Mouse (Mus musculus) limb, embryonic 14.5 days (tissue): ENCODE results near the gene Hnmt. TPM values are rescaled to one million over a fixed set of nuclear protein-coding genes. Genes with fewer than 3 reads are reported as not detected.
"Not testable (repeated sequence)": the region's sequence is repeated elsewhere in the genome, so short reads cannot be mapped to it uniquely, and the experiment has no call there.

Experiments
- ATAC-seq: fragments of 200-750 bp; cut with Nextera tagmentation; 2 replicates; pipeline ENCODE4 v1.8.0; 2017; ENCODE audit warnings: low read depth, moderate number of reproducible peaks, moderate TSS enrichment; ENCODE audit not compliant: low FRiP score
- DNase-seq: peaks from one replicate; pipeline ENCODE4 v3.0.0-alpha.2; 2015; ENCODE audit warnings: low spot score
- H3K27ac ChIP-seq: fragments of 300-500 bp; sonication (generic); replicated peaks from 2 replicates; pipeline ENCODE4 v1.5.1; 2014; ENCODE audit warnings: low read depth, mild to moderate bottlenecking, low read length, moderate library complexity, mixed read lengths
- H3K27me3 ChIP-seq: fragments of 300-500 bp; sonication (generic); 2 replicates; pipeline ENCODE4 v1.6.1; 2014; ENCODE audit warnings: low read length, mixed read lengths; ENCODE audit not compliant: control insufficient read depth, insufficient read depth
- H3K36me3 ChIP-seq: fragments of 300-500 bp; sonication (generic); 2 replicates; pipeline ENCODE4 v1.6.1; 2014; ENCODE audit warnings: mild to moderate bottlenecking, low read length, moderate library complexity, mixed read lengths; ENCODE audit not compliant: control insufficient read depth, insufficient read depth
- H3K4me1 ChIP-seq: fragments of 300-500 bp; sonication (generic); 2 replicates; pipeline ENCODE4 v1.6.1; 2014; ENCODE audit warnings: antibody characterized with exemption, low read length, mixed read lengths; ENCODE audit not compliant: control insufficient read depth, insufficient read depth
- H3K4me2 ChIP-seq: fragments of 300-500 bp; sonication (generic); replicated peaks from 2 replicates; pipeline ENCODE4 v1.6.1; 2014; ENCODE audit warnings: low read depth, mild to moderate bottlenecking, low read length, moderate library complexity; ENCODE audit not compliant: severe bottlenecking
- H3K4me3 ChIP-seq: fragments of 300-500 bp; sonication (generic); replicated peaks from 2 replicates; pipeline ENCODE4 v1.5.1; 2014; ENCODE audit warnings: low read length
- H3K9ac ChIP-seq: fragments of 300-500 bp; sonication (generic); 2 replicates; pipeline ENCODE4 v1.6.1; 2014; ENCODE audit warnings: mild to moderate bottlenecking, low read depth, low read length, moderate library complexity; ENCODE audit not compliant: severe bottlenecking
- H3K9me3 ChIP-seq: fragments of 300-500 bp; sonication (generic); 2 replicates; pipeline ENCODE4 v1.6.1; 2016; ENCODE audit warnings: low read length; ENCODE audit not compliant: control insufficient read depth
- POLR2A ChIP-seq: fragments of 200-500 bp; IDR thresholded peaks from 2 replicates; pipeline ENCODE4 v1.8.0; 2012; ENCODE audit warnings: inconsistent platforms, mild to moderate bottlenecking, moderate library complexity, borderline replicate concordance; ENCODE audit not compliant: insufficient read depth, insufficient read length; ENCODE audit errors: extremely low read depth
- WGBS: fragments of 180-500 bp; shearing (Covaris S2); extraction: QIAGEN DNeasy Blood & Tissue Kit; methylation state at CpG from one replicate; pipeline ENCODE4 v1.1.7; 2014; 5-methylcytosine and 5-hydroxymethylcytosine counted together
- polyA plus RNA-seq, 2 experiments: library from polyadenylated mRNA; depleted of rRNA in 1 of 2; stranded (reverse) in 1 of 2; unstranded in 1 of 2; fragments of >200 nt; fragmentation: Nextera tagmentation in 1 of 2; extraction: Ambion mirVana in 1 of 2; gene quantifications; 2 replicates each; pipeline versions ENCODE4 v1.2.1 to v1.2.3; 2012 to 2014

The Hnmt gene
- polyA plus RNA-seq, 2 experiments, result 1.4 to 2.1 TPM

DNA sequence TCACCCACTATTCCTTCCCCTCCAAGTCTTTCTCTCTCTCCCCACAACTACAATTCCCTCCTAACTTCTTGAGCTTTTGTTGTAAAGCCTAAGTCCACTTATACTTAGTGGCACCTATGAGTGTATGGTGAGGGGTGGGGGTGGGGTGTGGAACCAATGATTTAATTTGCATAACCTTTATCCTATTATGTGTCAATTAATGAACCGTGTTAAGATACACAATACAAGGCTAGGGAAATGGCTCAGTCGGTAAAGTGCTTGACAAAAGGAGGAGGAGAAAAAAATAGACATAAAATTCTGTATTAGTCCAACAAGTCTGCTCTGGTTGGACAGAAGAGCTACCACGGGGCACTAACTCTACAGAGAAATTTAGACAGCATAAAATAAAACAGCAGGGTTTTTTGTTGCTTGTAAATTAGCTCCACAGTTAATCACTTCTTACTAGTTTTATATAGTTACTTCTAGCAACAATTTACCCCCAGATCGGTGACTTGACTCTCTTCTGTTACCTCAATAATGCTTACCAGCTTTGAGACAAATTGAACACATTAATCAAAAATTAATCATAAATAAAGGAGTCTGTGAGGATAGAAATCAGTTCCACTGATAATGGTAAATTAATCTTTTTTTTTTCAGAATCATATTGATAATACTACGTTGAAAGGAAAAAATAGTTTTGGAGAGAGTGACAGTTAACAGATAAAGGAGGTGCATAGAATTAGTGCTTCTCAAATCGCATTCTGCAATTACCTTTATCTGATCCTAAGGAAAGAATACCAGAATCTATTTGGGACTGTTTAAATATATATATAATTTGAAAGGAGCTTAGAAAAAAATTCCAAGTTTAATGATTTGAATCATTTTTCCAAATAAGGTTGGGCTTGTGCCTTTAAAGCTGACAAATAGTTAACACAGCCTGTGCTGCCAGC lies 1.4 kb downstream of the Hnmt start:
- no peak for TF ChIP-seq POLR2A
- 42% methylated on average over 6 of the region's 6 CpGs for WGBS
- Histone ChIP-seq H3K4me2 (peak overlapping the region; percentile 46), H3K9ac (peak overlapping the region; percentile 46), H3K27me3 (no peaks in the 10 kb centered on the region), H3K4me3 (peak overlapping the region; percentile 33), H3K36me3 (no peaks in the 10 kb centered on the region), H3K9me3 (no peaks in the 10 kb centered on the region), H3K4me1 (0 out of 2 replicates have a peak, but pooled peaks cover 2% of the 10 kb centered on the region), H3K27ac (no peak overlapping the region)
- ATAC-seq (no peak), DNase-seq (no peak)

- Histone ChIP-seq H3K36me3 (no peaks in the 10 kb centered on the region), H3K4me2 (no peak overlapping the region), H3K9me3 (no peaks in the 10 kb centered on the region), H3K4me1 (no peaks in the 10 kb centered on the region), H3K27ac (no peak overlapping the region), H3K27me3 (no peaks in the 10 kb centered on the region), H3K9ac (no peak overlapping the region), H3K4me3 (no peak overlapping the region)
- ATAC-seq (no peak), DNase-seq (no peak)
- WGBS, result 83% methylated on average over 1 of the region's 1 CpGs
- TF ChIP-seq POLR2A, result no peak
Measured at GRCm38 (mm10) chr2:24042901-24043300, 6.3 kb downstream of the Hnmt start.

DNA sequence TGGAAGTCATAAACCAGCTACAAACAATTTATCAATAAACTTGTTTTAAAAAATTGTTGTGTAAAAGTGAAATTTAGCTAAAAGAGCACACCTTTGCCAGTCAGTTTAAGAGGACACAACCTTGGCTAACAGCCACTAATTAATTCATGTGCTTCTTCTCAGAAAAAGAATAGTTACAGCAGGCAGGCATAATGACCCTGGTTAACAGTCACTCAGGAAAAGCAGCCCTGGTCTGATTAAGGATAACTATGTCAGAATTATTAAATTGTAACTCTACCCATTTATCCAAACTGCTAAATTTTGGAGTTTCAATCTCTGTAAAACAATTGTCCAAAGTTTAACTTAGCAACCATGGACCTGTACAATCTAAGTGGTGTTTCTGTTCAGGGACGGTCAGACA lies 8.7 kb downstream of the Hnmt start:
- ATAC-seq, result no peak
- TF ChIP-seq POLR2A, result no peak
- 89% methylated on average over 1 of the region's 1 CpGs for WGBS
- H3K27ac ChIP-seq, result no peak overlapping the region
- no peaks in the 10 kb centered on the region for H3K9me3 ChIP-seq
- no peak overlapping the region for H3K4me2 ChIP-seq
- H3K9ac ChIP-seq, result no peak overlapping the region
- no peak for DNase-seq
- no peaks in the 10 kb centered on the region for H3K27me3 ChIP-seq
- no peaks in the 10 kb centered on the region for H3K4me1 ChIP-seq
- H3K36me3 ChIP-seq, result no peaks in the 10 kb centered on the region
- H3K4me3 ChIP-seq, result no peak overlapping the region

DNA sequence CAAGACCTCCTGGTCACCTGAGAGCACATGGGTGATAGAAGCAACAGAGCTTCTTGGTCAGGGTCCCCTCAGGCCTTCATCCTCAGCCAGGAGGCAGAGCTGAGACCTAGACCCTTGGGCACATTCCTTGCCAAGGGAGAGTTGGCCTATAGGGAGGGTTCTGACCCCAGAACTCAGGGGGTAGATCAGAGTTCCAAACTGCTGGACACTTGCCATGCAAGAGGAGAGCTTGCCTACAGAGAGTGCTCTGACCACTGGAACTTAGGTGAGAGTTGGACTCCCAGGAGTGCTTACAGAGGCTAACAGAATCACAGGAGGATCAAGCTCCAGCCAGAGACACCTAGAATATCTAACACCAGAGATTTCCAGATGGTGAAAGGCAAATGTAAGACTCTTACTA lies 29.8 kb downstream of the Hnmt start:
- not testable (repeated sequence) for ATAC-seq, H3K9me3 ChIP-seq, H3K4me3 ChIP-seq, H3K27ac ChIP-seq, H3K36me3 ChIP-seq, H3K9ac ChIP-seq, H3K4me2 ChIP-seq, H3K27me3 ChIP-seq, DNase-seq, H3K4me1 ChIP-seq

- Histone ChIP-seq H3K27ac (no peak overlapping the region), H3K4me1 (no peaks in the 10 kb centered on the region), H3K27me3 (no peaks in the 10 kb centered on the region), H3K36me3 (no peaks in the 10 kb centered on the region), H3K4me2 (no peak overlapping the region), H3K9me3 (no peaks in the 10 kb centered on the region), H3K4me3 (no peak overlapping the region), H3K9ac (no peak overlapping the region)
- no peak for TF ChIP-seq POLR2A
- DNase-seq, result no peak
- ATAC-seq, result no peak
- WGBS, result 69% methylated on average over 1 of the region's 1 CpGs
Measured at GRCm38 (mm10) chr2:24018966-24019365, 30.2 kb downstream of the Hnmt start.
